Mouse (Mus musculus): ENCODE results near the gene Kif26a.

Gene Kif26a

DNA sequence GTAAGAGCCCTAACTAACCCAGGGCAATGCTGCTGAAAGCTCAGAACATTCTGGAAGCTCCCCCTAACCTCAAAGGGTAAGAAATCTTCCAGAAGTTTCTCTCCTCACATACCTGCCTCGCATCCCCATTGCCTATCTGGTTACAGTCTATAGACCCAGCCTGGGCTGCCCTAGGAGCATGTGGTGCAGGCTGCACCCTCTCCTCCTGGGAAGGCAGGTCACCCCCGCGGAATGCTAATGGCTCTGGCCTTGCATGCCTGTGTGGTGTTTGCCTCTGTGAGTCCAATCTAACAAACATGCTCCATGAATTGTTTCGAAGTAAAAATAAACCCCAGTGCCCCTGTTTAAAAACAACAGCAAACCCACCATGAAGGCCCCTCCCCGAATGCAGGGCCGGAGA is 75.3 kb downstream of the Kif26a start:
- no peak for DNase-seq (ENCODE audit: low spot score)

DNA sequence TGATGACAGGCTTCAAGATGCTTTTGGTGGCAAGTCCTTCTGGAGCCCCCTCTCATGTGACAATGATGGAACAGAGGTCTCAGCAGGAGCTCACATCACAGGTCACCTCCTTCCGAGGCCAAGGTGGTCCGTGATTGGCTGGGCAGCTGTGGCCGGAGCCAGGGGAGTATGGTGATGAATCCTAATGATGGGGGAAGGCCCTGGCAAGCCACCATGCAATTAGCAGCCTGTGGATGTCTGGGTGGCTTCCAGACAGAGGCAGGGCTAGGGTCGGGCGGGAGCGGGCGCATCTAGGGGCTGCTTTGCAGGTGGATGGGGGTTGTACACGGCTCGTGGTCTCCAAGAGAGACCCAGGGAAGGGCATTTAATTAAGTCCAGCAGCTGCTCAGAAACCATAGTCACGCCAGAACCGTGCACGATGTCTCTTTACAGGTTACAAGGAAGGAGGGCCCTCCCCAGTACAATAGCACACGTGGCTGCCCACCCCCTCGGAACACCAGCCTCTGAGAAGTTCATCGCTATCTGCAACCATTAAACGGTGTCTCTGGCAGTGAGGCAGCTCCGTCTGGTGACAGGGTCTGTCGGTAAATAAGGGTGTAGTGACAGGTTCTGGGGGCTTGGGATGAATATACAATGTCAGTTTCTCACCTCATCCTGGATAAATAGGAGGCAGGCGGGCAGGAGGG is 75.9 kb downstream of the Kif26a start:
- no peak for DNase-seq (ENCODE audit: low spot score)

DNA sequence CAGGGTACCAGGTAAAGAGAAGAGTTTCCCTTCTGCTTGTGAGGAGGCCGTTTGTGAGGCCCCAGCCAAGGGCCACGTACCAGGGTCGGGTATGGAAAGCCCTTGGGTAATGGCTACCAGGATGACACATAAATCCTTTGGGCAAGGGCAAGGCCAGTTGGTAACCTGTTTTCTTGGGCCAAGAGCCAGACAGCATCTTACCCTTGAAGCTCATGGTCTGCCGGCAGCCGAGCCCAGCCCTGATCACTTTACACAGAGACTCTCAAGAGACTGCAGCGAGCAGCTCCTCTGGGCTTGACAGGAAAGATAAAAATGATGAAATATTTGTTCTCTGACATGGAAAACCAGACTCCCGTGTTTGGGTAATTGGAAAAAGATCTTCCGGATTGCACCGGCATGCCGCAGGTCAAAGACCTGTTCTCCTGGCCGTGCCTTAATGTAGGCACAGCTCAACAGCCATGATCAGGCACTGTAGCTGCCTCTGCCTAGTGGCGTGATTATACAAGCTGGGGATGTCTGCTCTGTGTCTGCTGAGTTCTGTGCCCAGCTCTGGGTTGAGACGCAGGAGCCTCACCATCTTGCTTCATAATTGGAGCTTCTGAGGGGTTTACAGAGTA is 77.8 kb downstream of the Kif26a start:
- DNase-seq (ENCODE audit: low spot score), result no peak

DNA sequence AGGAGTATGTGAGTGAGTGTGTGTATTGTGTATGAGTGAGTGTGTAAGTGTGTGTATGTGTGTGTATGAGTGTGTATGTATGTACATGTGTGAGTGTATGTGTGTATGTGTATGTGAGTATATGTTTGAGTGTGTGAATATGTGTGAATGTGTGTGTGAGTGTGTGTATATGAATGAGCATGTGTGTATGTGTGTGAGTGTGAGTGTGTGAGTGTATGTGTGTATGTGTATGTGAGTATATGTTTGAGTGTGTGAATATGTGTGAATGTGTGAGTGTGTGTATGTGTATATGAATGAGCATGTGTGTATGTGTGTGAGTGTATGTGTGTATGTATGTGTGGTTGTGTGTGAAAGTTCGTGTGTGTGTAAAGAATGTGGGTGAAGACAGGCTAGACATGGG is 80.2 kb downstream of the Kif26a start:
- DNase-seq (ENCODE audit: low spot score), result no peak

DNA sequence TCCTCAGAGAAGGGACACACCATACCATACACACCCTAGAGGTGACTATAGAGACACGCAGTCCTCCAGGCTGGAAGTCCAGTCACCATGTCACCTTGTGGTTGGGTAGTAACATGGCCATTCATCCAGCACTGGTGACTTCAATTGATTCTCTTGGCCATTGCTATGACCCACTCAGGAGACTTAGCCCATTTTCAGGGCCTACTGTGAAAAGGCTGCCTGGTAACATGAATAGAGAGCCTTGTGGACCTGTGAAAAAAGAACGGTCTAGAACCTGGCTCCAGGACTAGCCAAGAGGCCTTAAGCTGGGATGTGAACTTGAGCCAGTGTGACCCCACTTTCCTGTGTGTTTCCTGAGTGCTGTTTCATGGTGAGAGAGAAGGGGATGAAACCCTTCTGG is 80.6 kb downstream of the Kif26a start:
- no peak for DNase-seq (ENCODE audit: low spot score)

DNA sequence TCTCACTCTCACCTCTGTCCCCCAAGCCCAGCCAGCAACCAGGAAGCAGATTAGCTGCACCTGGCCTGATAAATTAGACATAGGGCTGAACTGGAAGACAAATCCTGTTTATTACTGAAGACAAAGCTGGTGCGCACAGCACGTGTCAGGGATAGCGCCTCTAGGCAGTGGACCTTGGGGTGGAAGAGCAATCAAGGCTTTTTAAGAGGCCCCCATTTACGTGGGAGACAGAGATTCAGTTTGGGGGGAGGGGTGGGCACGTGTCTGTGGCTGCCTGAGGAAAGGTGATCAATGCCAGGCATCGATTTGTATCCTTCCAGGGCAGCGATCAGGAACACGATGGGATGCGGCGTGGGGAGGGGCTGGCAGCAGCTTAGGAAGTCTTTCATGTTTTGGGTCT is 83.1 kb downstream of the Kif26a start:
- DNase-seq (ENCODE audit: low spot score), result no peak

DNA sequence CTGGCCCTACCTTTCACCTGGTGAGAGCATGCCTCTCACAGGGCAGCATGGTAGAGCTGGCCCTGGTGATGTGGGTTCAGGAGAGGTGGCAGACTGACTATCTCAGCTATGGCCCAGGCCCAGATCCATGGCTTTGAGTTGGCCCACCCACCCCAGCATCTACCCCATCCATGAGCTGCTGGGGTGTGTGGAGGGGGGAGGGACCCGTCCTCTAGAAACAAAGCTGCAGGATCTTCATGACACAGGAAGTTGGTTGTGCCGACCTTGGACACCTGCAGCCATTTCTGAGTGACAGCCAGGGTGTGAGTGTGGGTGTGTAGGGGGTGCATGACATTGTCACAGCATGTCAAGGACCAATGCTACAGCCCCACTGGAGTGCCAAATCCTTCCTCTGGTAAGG is 84.2 kb downstream of the Kif26a start:
- no peak for DNase-seq (ENCODE audit: low spot score)
